Mouse (Mus musculus): ENCODE results near the gene Foxc1.

Foxc1 gene

GRCm38 (mm10) chr13:31849258-31849971 lies 43.0 kb downstream of the Foxc1 start:
- no peak for DNase-seq (ENCODE audit: low spot score)

- no peak for DNase-seq (ENCODE audit: low spot score)
Measured at GRCm38 (mm10) chr13:31853564-31853963, 47.1 kb downstream of the Foxc1 start.

- DNase-seq (ENCODE audit: low spot score) = no peak
Measured at GRCm38 (mm10) chr13:31854000-31854399, 47.6 kb downstream of the Foxc1 start.

DNA sequence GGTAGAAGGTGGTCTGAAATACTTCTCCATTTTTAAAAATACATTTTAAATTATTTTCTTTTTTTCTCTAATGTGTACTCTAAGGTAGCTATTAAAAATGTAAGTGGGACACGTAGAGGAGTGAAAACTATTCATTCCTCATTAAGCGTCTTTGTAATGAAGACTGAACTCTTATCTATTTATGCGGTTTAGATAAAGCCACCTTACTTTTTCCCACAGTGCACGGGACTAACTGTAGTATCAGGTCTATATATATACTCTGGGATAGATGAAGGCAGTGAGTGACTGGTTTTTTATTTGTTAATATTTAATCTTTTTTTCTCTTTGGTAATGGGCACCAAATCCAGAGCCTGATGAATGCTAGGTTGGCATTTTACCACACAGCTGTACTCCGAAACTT lies 53.8 kb downstream of the Foxc1 start:
- no peak for DNase-seq (ENCODE audit: low spot score)
